31 mouse cellular contexts compared by ENCODE assay signal in genomic region chr8:120671775-120672174, GRCm38 (mm10). TPM values are rescaled to one million over a fixed set of nuclear protein-coding genes. Genes with fewer than 3 reads are reported as not detected.
DNase-seq lines count a peak whose midpoint lies in the region; ATAC-seq and TF ChIP-seq lines count a peak whose summit lies in the region.
"Had no signal": no experiment of that assay in that cellular context is flagged by ENCODE, and none has a peak within 500 bp of the region (broad histone marks: within the 10 kb centered on the region; RNA-seq: fewer than 3 reads in every experiment).

No protein-coding gene starts in this region.

- peak overlapping the region; percentile 38; the same call in 1 of the 2 replicates for H3K4me2 ChIP-seq in intestine, postnatal 0 days (replicated peaks; ENCODE audit: low read depth)
- no peak overlapping the region for H3K4me2 ChIP-seq in intestine, embryonic 15.5 days (replicated peaks)
- H3K4me2 ChIP-seq in forebrain, embryonic 15.5 days (replicated peaks): no peak overlapping the region
- H3K4me2 ChIP-seq: heart, embryonic 11.5 days; hindbrain, embryonic 14.5 days; neural tube, embryonic 15.5 days had no signal

- peak; percentile 24 for DNase-seq in embryo, embryonic 10 days (ENCODE audit: low spot score)
- DNase-seq in embryo, embryonic 9.5 days (ENCODE audit: extremely low spot score): no peak
- peak; percentile 70 for DNase-seq in Muller cell, postnatal 12 days (ENCODE audit: inconsistent ontology term)
- DNase-seq in kidney, postnatal 14 days: no peak
- DNase-seq: adrenal gland, postnatal 25 days; cerebellum, adult 18-20 months; cerebellum, postnatal 14 days; forebrain, postnatal 0 days; gastrocnemius, postnatal 25 days; heart, postnatal 4 days; kidney, adult 2 months; kidney, postnatal 4 days; liver; lung, adult 2 months; lung, postnatal 10 days; midbrain, embryonic 14.5 days; right cerebral cortex, postnatal 4 days; thymus, adult 2 months; thymus, postnatal 36 days had no signal

- H3K9ac ChIP-seq in intestine, postnatal 0 days (ENCODE audit: low read depth, low read length): no peak overlapping the region
- no peak overlapping the region for H3K9ac ChIP-seq in intestine, embryonic 15.5 days
- H3K9ac ChIP-seq in forebrain, embryonic 15.5 days (replicated peaks): no peak overlapping the region
- H3K9ac ChIP-seq: forebrain, postnatal 0 days; hindbrain, embryonic 14.5 days; liver, embryonic 14.5 days; neural tube, embryonic 15.5 days had no signal

- no peaks in the 10 kb centered on the region for H3K27me3 ChIP-seq in intestine, postnatal 0 days (replicated peaks; ENCODE audit: control insufficient read depth, insufficient read depth, low read length)
- H3K27me3 ChIP-seq in intestine, embryonic 15.5 days (replicated peaks): no peaks in the 10 kb centered on the region
- no peaks in the 10 kb centered on the region for H3K27me3 ChIP-seq in forebrain, embryonic 15.5 days
- H3K27me3 ChIP-seq: neural tube, embryonic 15.5 days; Patski had no signal

- ATAC-seq in intestine, postnatal 0 days: no peak
- no peak for ATAC-seq in intestine, embryonic 15.5 days
- no peak for ATAC-seq in forebrain, embryonic 15.5 days (replicated peaks)
- ATAC-seq: forebrain, postnatal 0 days; inflammation-experienced regulatory T-cells, adult 6 months; Patski had no signal

- peaks cover 8% of the 10 kb centered on the region; the same call in 1 of the 2 replicates for H3K4me1 ChIP-seq in intestine, postnatal 0 days (replicated peaks; ENCODE audit: control insufficient read depth, insufficient read depth, low read length)
- H3K4me1 ChIP-seq in intestine, embryonic 15.5 days (replicated peaks): peaks cover 15% of the 10 kb centered on the region
- peaks cover 19% of the 10 kb centered on the region for H3K4me1 ChIP-seq in forebrain, embryonic 15.5 days

- peaks cover 48% of the 10 kb centered on the region for H3K36me3 ChIP-seq in intestine, postnatal 0 days (ENCODE audit: control insufficient read depth, insufficient read depth)
- peaks cover 38% of the 10 kb centered on the region for H3K36me3 ChIP-seq in intestine, embryonic 15.5 days
- H3K36me3 ChIP-seq in forebrain, embryonic 15.5 days: peaks cover 42% of the 10 kb centered on the region

- no peak for TF ChIP-seq CTCF in intestine, postnatal 0 days (IDR thresholded peaks at IDR 0.05; ENCODE audit: low read depth)

- no peaks in the 10 kb centered on the region for H3K9me3 ChIP-seq in intestine, postnatal 0 days (ENCODE audit: control insufficient read depth)
- H3K9me3 ChIP-seq in intestine, embryonic 15.5 days: no peaks in the 10 kb centered on the region
- H3K9me3 ChIP-seq in forebrain, embryonic 15.5 days: no peaks in the 10 kb centered on the region
- H3K9me3 ChIP-seq: neural tube, embryonic 15.5 days had no signal

- 54% methylated on average over 6 of the region's 6 CpGs for whole genome bisulfite sequencing in intestine, postnatal 0 days
- WGBS in intestine, embryonic 15.5 days: 61% methylated on average over 6 of the region's 6 CpGs
- WGBS in forebrain, embryonic 15.5 days: 49% methylated on average over 6 of the region's 6 CpGs

- no peak overlapping the region for H3K27ac ChIP-seq in intestine, postnatal 0 days (ENCODE audit: low read depth, low read length)
- H3K27ac ChIP-seq in intestine, embryonic 15.5 days: no peak overlapping the region
- H3K27ac ChIP-seq in forebrain, embryonic 15.5 days (replicated peaks): no peak overlapping the region
- H3K27ac ChIP-seq: hindbrain, embryonic 14.5 days; liver, embryonic 14.5 days; macrophage; neural tube, embryonic 15.5 days had no signal

- H3K4me3 ChIP-seq in intestine, postnatal 0 days (ENCODE audit: low read depth, low read length): no peak overlapping the region
- no peak overlapping the region for H3K4me3 ChIP-seq in intestine, embryonic 15.5 days (replicated peaks)
- H3K4me3 ChIP-seq in forebrain, embryonic 15.5 days: no peak overlapping the region
- H3K4me3 ChIP-seq: erythroblast, embryonic 14.5 days; neural tube, embryonic 15.5 days had no signal

RNA-seq across cellular contexts. Expression of gene Emc8, which starts 3.4 kb away (rescaled TPM):
- polyA plus RNA-seq in intestine, postnatal 0 days (2015; fragmentation: Nextera tagmentation; extraction: Ambion mirVana): 127 and 135 TPM in 2 replicates
- polyA plus RNA-seq in intestine, embryonic 15.5 days (2015; fragmentation: Nextera tagmentation; extraction: Ambion mirVana): 235 and 246 TPM in 2 replicates
- 168 and 178 TPM in 2 replicates for polyA plus RNA-seq in forebrain, embryonic 15.5 days (2015; fragmentation: Nextera tagmentation; extraction: Ambion mirVana)

RNA-seq across cellular contexts. Expression of gene Cox4i1, which starts 3.8 kb away (rescaled TPM):
- polyA plus RNA-seq in intestine, postnatal 0 days (2015; fragmentation: Nextera tagmentation; extraction: Ambion mirVana): 2,406 and 2,420 TPM in 2 replicates
- 1,472 and 1,529 TPM in 2 replicates for polyA plus RNA-seq in intestine, embryonic 15.5 days (2015; fragmentation: Nextera tagmentation; extraction: Ambion mirVana)
- polyA plus RNA-seq in forebrain, embryonic 15.5 days (2015; fragmentation: Nextera tagmentation; extraction: Ambion mirVana): 971 and 990 TPM in 2 replicates

RNA-seq across cellular contexts. Expression of gene Gm27021, which starts 3.9 kb away (rescaled TPM):
- 1.0 and 1.9 TPM in 2 replicates for polyA plus RNA-seq in intestine, postnatal 0 days (2015; fragmentation: Nextera tagmentation; extraction: Ambion mirVana)
- 2.0 and 2.2 TPM in 2 replicates for polyA plus RNA-seq in intestine, embryonic 15.5 days (2015; fragmentation: Nextera tagmentation; extraction: Ambion mirVana)
- 6.6 and 7.3 TPM in 2 replicates for polyA plus RNA-seq in forebrain, embryonic 15.5 days (2015; fragmentation: Nextera tagmentation; extraction: Ambion mirVana)
- polyA plus RNA-seq: heart, embryonic 16.5 days; kidney, adult 2 months; macrophage had no signal

RNA-seq across cellular contexts. Expression of gene 1190005I06Rik, which starts 24.3 kb away (rescaled TPM):
- polyA plus RNA-seq in intestine, postnatal 0 days (2015; fragmentation: Nextera tagmentation; extraction: Ambion mirVana): 3.9 and 4.0 TPM in 2 replicates
- polyA plus RNA-seq in intestine, embryonic 15.5 days (2015; fragmentation: Nextera tagmentation; extraction: Ambion mirVana): 1.3 and 2.5 TPM in 2 replicates
- 8.3 and 11.3 TPM in 2 replicates for polyA plus RNA-seq in forebrain, embryonic 15.5 days (2015; fragmentation: Nextera tagmentation; extraction: Ambion mirVana)

Comparison
In these comparisons a context has a peak if more than half of its experiments do, and no peak if none do; other contexts are left out.
1. DNase-seq: peak in embryo, embryonic 10 days (single experiment) and Muller cell, postnatal 12 days (single experiment); none in embryo, embryonic 9.5 days (single experiment) and kidney, postnatal 14 days (single experiment).